Mouse (Mus musculus) forebrain, embryonic 12.5 days (tissue): ENCODE measurements at regions not wholly inside any gene's neighbourhood (a gene's known extent, or its start where the extent isn't known, plus 50 kb on each side); places are given as distances from the start of the nearest gene placed in this dataset.

Experiments
- ATAC-seq: fragments of 200-750 bp; cut with Nextera tagmentation; 2 replicates; pipeline ENCODE4 v1.8.0; 2017; ENCODE audit warnings: moderate TSS enrichment; ENCODE audit not compliant: low FRiP score
- H3K27ac ChIP-seq: fragments of 300-500 bp; sonication (generic); 2 replicates; pipeline ENCODE4 v1.5.1; 2016; ENCODE audit warnings: mild to moderate bottlenecking
- H3K27me3 ChIP-seq: fragments of 300-500 bp; sonication (generic); 2 replicates; pipeline ENCODE4 v1.6.1; 2016; ENCODE audit warnings: mild to moderate bottlenecking
- H3K36me3 ChIP-seq: fragments of 300-500 bp; sonication (generic); replicated peaks from 2 replicates; pipeline ENCODE4 v1.6.1; 2016; ENCODE audit warnings: mild to moderate bottlenecking
- H3K4me1 ChIP-seq: fragments of 300-500 bp; sonication (generic); 2 replicates; pipeline ENCODE4 v1.6.1; 2016
- H3K4me2 ChIP-seq: fragments of 300-500 bp; sonication (generic); 2 replicates; pipeline ENCODE4 v1.6.1; 2016; ENCODE audit warnings: mild to moderate bottlenecking, moderate library complexity
- H3K4me3 ChIP-seq: fragments of 300-500 bp; sonication (generic); replicated peaks from 2 replicates; pipeline ENCODE4 v1.5.1; 2016; ENCODE audit warnings: mild to moderate bottlenecking
- H3K9ac ChIP-seq: fragments of 300-500 bp; sonication (generic); 2 replicates; pipeline ENCODE4 v1.6.1; 2016; ENCODE audit warnings: mild to moderate bottlenecking
- H3K9me3 ChIP-seq: fragments of 300-500 bp; sonication (generic); 2 replicates; pipeline ENCODE4 v1.6.1; 2016
- WGBS: fragments of 180-500 bp; shearing (Covaris S2); methylation state at CpG from one replicate; pipeline ENCODE4 v1.1.7; 2016; 5-methylcytosine and 5-hydroxymethylcytosine counted together

GRCm38 (mm10) chr8:104037611-104038010 lies 63.8 kb upstream of the Cdh5 start:
- Histone ChIP-seq H3K9me3 (no peaks in the 10 kb centered on the region), H3K27ac (no peak overlapping the region), H3K27me3 (no peaks in the 10 kb centered on the region), H3K4me1 (peaks cover 13% of the 10 kb centered on the region), H3K36me3 (no peaks in the 10 kb centered on the region), H3K4me3 (no peak overlapping the region), H3K4me2 (no peak overlapping the region), H3K9ac (no peak overlapping the region)
- no peak for ATAC-seq
- WGBS: 88% methylated on average over 7 of the region's 7 CpGs

DNA sequence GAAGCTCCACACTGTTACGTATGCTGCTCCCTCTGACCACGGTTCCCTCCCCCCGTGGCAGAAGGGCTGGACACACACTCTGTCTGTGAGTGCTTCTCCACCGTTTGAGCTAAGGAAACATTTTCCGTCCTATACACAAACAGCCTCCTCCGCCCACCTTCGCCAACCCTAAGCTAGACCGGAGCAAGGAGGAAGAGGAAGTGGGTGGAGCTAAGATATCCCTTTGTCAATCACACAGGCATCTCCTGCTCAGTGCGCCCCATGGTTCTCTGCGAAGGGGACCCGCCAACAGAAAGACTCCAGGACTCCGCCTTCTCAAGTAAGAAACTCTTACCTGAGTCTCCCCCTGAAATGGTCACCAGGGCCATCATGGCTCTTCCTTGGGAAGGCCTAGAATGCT lies 61.9 kb upstream of the Cdh5 start:
- Histone ChIP-seq H3K27me3 (no peaks in the 10 kb centered on the region), H3K9ac (no peak overlapping the region), H3K9me3 (no peaks in the 10 kb centered on the region), H3K4me1 (peaks cover 13% of the 10 kb centered on the region), H3K4me2 (no peak overlapping the region), H3K27ac (no peak overlapping the region), H3K4me3 (no peak overlapping the region), H3K36me3 (no peaks in the 10 kb centered on the region)
- ATAC-seq: no peak
- WGBS: 90% methylated on average over 12 of the region's 12 CpGs

DNA sequence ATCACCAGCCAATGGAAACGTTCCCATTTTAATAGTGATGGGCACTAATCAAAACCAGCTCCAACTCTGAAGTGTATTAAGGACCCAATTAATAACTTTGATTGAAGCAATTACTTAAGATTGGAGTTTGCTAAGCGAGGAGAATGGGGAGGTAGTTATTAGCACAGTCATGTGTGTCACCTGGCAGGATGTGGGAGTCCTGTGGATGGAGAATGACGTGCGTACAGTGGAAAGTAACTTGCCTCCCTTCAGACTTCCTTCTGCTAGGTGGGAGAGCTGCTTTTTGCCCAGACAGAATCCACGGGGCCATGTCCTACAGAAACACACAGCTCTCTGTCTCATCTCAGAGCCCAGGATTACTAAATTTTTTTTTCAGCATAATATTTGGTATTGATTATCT lies 59.9 kb upstream of the Cdh5 start:
- no peak overlapping the region for H3K4me2 ChIP-seq
- H3K4me3 ChIP-seq: no peak overlapping the region
- no peaks in the 10 kb centered on the region for H3K9me3 ChIP-seq
- H3K4me1 ChIP-seq: peaks cover 13% of the 10 kb centered on the region
- no peaks in the 10 kb centered on the region for H3K36me3 ChIP-seq
- WGBS: 73% methylated on average over 5 of the region's 5 CpGs
- no peak overlapping the region for H3K27ac ChIP-seq
- ATAC-seq: no peak
- no peak overlapping the region for H3K9ac ChIP-seq
- H3K27me3 ChIP-seq: no peaks in the 10 kb centered on the region

- Histone ChIP-seq H3K9ac (no peak overlapping the region), H3K9me3 (no peaks in the 10 kb centered on the region), H3K4me1 (peaks cover 13% of the 10 kb centered on the region), H3K36me3 (no peaks in the 10 kb centered on the region), H3K4me2 (no peak overlapping the region), H3K27ac (no peak overlapping the region), H3K27me3 (no peaks in the 10 kb centered on the region), H3K4me3 (no peak overlapping the region)
- WGBS: 51% methylated on average over 8 of the region's 8 CpGs
- no peak for ATAC-seq
Measured at GRCm38 (mm10) chr8:104042434-104042833, 59.0 kb upstream of the Cdh5 start.

DNA sequence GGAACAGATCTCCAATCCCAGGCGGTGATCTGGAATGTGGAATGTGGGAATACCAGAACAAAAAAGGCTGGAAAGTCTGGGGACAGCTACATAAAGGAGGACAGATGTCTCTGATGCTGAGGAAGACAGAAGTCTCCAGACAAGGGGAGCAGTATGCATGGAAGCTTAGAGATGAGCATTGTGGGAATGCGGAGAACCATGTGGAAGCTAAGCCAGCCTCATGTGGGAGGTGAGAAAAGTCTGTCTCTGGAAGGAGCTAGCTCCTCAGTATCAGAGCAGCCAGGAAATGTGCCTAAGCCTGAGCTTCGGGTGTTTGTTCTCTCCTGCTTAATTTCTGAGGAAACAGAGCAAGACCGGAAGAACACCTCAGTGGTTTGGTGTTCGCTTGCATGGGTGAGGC lies 53.4 kb upstream of the Cdh5 start:
- Histone ChIP-seq H3K9ac (no peak overlapping the region), H3K9me3 (no peaks in the 10 kb centered on the region), H3K4me2 (no peak overlapping the region), H3K36me3 (no peaks in the 10 kb centered on the region), H3K4me3 (no peak overlapping the region), H3K27ac (no peak overlapping the region), H3K4me1 (0 out of 2 replicates have a peak, but pooled peaks cover 2% of the 10 kb centered on the region), H3K27me3 (no peaks in the 10 kb centered on the region)
- no peak for ATAC-seq
- 89% methylated on average over 5 of the region's 5 CpGs for WGBS

GRCm38 (mm10) chr8:104049181-104049580 lies 52.2 kb upstream of the Cdh5 start:
- Histone ChIP-seq H3K27ac (no peak overlapping the region), H3K36me3 (no peaks in the 10 kb centered on the region), H3K9ac (no peak overlapping the region), H3K9me3 (no peaks in the 10 kb centered on the region), H3K4me2 (no peak overlapping the region), H3K27me3 (no peaks in the 10 kb centered on the region), H3K4me1 (0 out of 2 replicates have a peak, but pooled peaks cover 2% of the 10 kb centered on the region), H3K4me3 (no peak overlapping the region)
- WGBS: 87% methylated on average over 6 of the region's 6 CpGs
- no peak for ATAC-seq

DNA sequence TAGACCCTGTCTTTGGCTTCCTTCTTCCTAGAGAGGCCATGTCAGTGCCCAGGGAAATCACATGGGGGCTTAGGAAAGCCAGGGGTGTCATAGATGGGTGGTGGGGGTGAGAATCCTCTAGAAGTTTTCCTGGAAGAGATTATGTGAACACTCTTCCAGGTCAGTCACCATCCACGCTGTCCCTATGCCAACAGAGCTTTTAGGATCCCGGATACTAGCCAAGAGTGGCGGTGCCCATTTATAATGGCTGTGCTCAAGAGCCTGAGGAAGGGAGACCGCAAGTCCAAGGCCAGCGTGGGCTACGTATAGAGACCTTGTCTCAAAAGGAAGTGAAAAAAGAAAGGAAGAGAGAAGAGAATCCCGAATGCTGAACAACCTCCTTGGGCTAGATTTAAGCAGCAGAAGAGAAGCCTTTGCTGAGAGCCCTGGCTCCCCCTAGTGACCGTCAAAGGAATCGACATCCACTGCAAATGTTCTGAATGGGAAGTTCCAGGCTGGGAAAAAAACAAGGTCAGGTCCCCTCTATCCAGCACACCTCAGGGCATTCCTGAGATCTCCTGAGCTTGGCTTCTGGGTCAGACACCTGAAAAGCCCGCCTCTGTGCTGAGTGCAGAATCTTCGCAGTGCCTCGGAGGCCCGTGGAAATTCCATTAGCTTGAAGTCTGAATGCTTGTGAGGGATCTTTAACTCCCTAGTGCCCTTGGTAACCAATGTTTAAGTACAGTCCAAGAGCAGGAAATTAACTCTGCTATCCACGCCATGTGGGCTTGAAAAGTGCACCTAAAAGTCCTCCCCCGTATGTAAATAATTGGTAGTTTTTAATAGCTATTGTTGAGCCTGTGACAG lies 50.5 kb upstream of the Cdh5 start:
- H3K27me3 ChIP-seq: no peaks in the 10 kb centered on the region
- H3K4me3 ChIP-seq: no peak overlapping the region
- H3K27ac ChIP-seq: no peak overlapping the region
- 31% methylated on average over 15 of the region's 15 CpGs for WGBS
- H3K4me2 ChIP-seq: no peak overlapping the region
- no peaks in the 10 kb centered on the region for H3K9me3 ChIP-seq
- H3K4me1 ChIP-seq: 0 out of 2 replicates have a peak, but pooled peaks cover 2% of the 10 kb centered on the region
- ATAC-seq: peak; percentile 49; the same call in 1 of the 2 replicates
- H3K9ac ChIP-seq: no peak overlapping the region
- no peaks in the 10 kb centered on the region for H3K36me3 ChIP-seq

GRCm38 (mm10) chr8:104051540-104051882 lies 49.9 kb upstream of the Cdh5 start:
- H3K4me2 ChIP-seq: no peak overlapping the region
- H3K4me1 ChIP-seq: 0 out of 2 replicates have a peak, but pooled peaks cover 2% of the 10 kb centered on the region
- 53% methylated on average over 5 of the region's 5 CpGs for WGBS
- no peaks in the 10 kb centered on the region for H3K36me3 ChIP-seq
- H3K9ac ChIP-seq: no peak overlapping the region
- no peak overlapping the region for H3K27ac ChIP-seq
- no peak overlapping the region for H3K4me3 ChIP-seq
- ATAC-seq: no peak
- no peaks in the 10 kb centered on the region for H3K9me3 ChIP-seq
- H3K27me3 ChIP-seq: no peaks in the 10 kb centered on the region
